Mouse (Mus musculus) spleen, adult 2 months (tissue): Measurements from ENCODE around the gene Zkscan1. TPM values are rescaled to one million over a fixed set of nuclear protein-coding genes. Genes with fewer than 3 reads are reported as not detected.

Source experiments
- DNase-seq, 2 experiments: peaks; one replicate each; pipeline versions ENCODE4 v3.0.0 to v3.0.0-alpha.2; 2012 to 2021; ENCODE audit warnings: low spot score in 2 of 2, low read depth in 1 of 2
- H3K27ac ChIP-seq: fragments of 200-500 bp; 2 replicates; pipeline ENCODE4 v1.5.1; 2012; ENCODE audit warnings: low read length, inconsistent platforms; ENCODE audit not compliant: insufficient read depth
- H3K27me3 ChIP-seq: fragments of 200-500 bp; 2 replicates; pipeline ENCODE4 v1.6.1; 2012; ENCODE audit warnings: mild to moderate bottlenecking, moderate library complexity, low read length, inconsistent platforms; ENCODE audit not compliant: control insufficient read depth, insufficient read depth
- H3K36me3 ChIP-seq: fragments of 200-500 bp; 2 replicates; pipeline ENCODE4 v1.6.1; 2012; ENCODE audit warnings: mild to moderate bottlenecking, low read length, inconsistent platforms; ENCODE audit not compliant: control insufficient read depth, insufficient read depth
- H3K4me1 ChIP-seq: fragments of 200-500 bp; 2 replicates; pipeline ENCODE4 v1.6.1; 2011; ENCODE audit warnings: inconsistent platforms; ENCODE audit not compliant: control insufficient read depth, insufficient read depth, insufficient read length
- H3K4me3 ChIP-seq: fragments of 200-500 bp; 2 replicates; pipeline ENCODE4 v1.5.1; 2011; ENCODE audit warnings: mild to moderate bottlenecking, inconsistent platforms; ENCODE audit not compliant: insufficient read depth, insufficient read length; ENCODE audit errors: extremely low read depth
- CTCF ChIP-seq: fragments of 200-500 bp; IDR thresholded peaks from 2 replicates; pipeline ENCODE4 v1.5.1; 2011; ENCODE audit warnings: mild to moderate bottlenecking, inconsistent platforms; ENCODE audit not compliant: insufficient read depth, insufficient read length, insufficient replicate concordance; ENCODE audit errors: extremely low read depth
- POLR2A ChIP-seq: fragments of 200-500 bp; IDR thresholded peaks from 2 replicates; pipeline ENCODE4 v1.6.1; 2011; ENCODE audit warnings: low read depth, low read length, inconsistent platforms
- WGBS: fragments of 180-500 bp; shearing (Covaris S2); methylation state at CpG from one replicate; pipeline ENCODE4 v1.1.7; 2018; 5-methylcytosine and 5-hydroxymethylcytosine counted together
- polyA plus RNA-seq: library from polyadenylated mRNA; depleted of rRNA; stranded (reverse); fragments of >200 nt; gene quantifications from 2 replicates; pipeline ENCODE4 v1.2.3, GENCODE M21; 2012

Zkscan1 gene
- polyA plus RNA-seq, 1 experiment, result 1.6 TPM

GRCm38 (mm10) chr5:138083318-138083900, 1.5 kb upstream of the Zkscan1 start:
- H3K4me3 ChIP-seq, result no peak overlapping the region
- WGBS, result 70% methylated on average over 2 of the region's 2 CpGs
- TF ChIP-seq CTCF (no peak), POLR2A (no peak)
- no peaks in the 10 kb centered on the region for H3K27me3 ChIP-seq
- H3K36me3 ChIP-seq, result no peaks in the 10 kb centered on the region; the same call in 1 of the 2 replicates
- 0 out of 2 replicates have a peak, but pooled peaks cover 4% of the 10 kb centered on the region for H3K4me1 ChIP-seq
- DNase-seq, result no peak
- H3K27ac ChIP-seq, result no peak overlapping the region

- Histone ChIP-seq H3K4me3 (no peak overlapping the region), H3K4me1 (0 out of 2 replicates have a peak, but pooled peaks cover 4% of the 10 kb centered on the region), H3K36me3 (no peaks in the 10 kb centered on the region; the same call in 1 of the 2 replicates), H3K27ac (no peak overlapping the region), H3K27me3 (no peaks in the 10 kb centered on the region)
- 87% methylated on average over 2 of the region's 2 CpGs for WGBS
- DNase-seq, result no peak
- TF ChIP-seq CTCF, result no peak
- no peak for TF ChIP-seq POLR2A
Observed at GRCm38 (mm10) chr5:138083936-138084335, 948 bp upstream of the Zkscan1 start.

- 43% methylated on average over 2 of the region's 2 CpGs for WGBS
- Histone ChIP-seq H3K4me3 (peak overlapping the region; percentile 99), H3K27ac (no peak overlapping the region), H3K4me1 (0 out of 2 replicates have a peak, but pooled peaks cover 4% of the 10 kb centered on the region), H3K27me3 (no peaks in the 10 kb centered on the region), H3K36me3 (no peaks in the 10 kb centered on the region; the same call in 1 of the 2 replicates)
- no peak for DNase-seq
- TF ChIP-seq POLR2A, result no peak
- TF ChIP-seq CTCF, result no peak
Observed at GRCm38 (mm10) chr5:138084507-138084906, 377 bp upstream of the Zkscan1 start.

- DNase-seq, result peak in 1 of 2 experiments; percentile 18
- no peaks in the 10 kb centered on the region for H3K27me3 ChIP-seq
- peak overlapping the region; percentile 83 for H3K27ac ChIP-seq
- peaks cover 4% of the 10 kb centered on the region; the same call in 1 of the 2 replicates for H3K4me1 ChIP-seq
- WGBS, result under 1% methylated on average over 18 of the region's 18 CpGs
- no peaks in the 10 kb centered on the region; the same call in 1 of the 2 replicates for H3K36me3 ChIP-seq
- TF ChIP-seq CTCF, result no peak
- TF ChIP-seq POLR2A, result no peak
- H3K4me3 ChIP-seq, result peak overlapping the region; percentile 99
Observed at GRCm38 (mm10) chr5:138085421-138085911, 582 bp downstream of the Zkscan1 start.

GRCm38 (mm10) chr5:138086842-138087241, 2.0 kb downstream of the Zkscan1 start:
- Histone ChIP-seq H3K4me1 (peaks cover 4% of the 10 kb centered on the region; the same call in 1 of the 2 replicates), H3K4me3 (no peak overlapping the region), H3K36me3 (no peaks in the 10 kb centered on the region; the same call in 1 of the 2 replicates), H3K27me3 (no peaks in the 10 kb centered on the region), H3K27ac (no peak overlapping the region)
- WGBS, result 84% methylated on average over 3 of the region's 3 CpGs
- TF ChIP-seq POLR2A (no peak), CTCF (no peak)
- no peak for DNase-seq

- Histone ChIP-seq H3K4me1 (peaks cover 4% of the 10 kb centered on the region; the same call in 1 of the 2 replicates), H3K27ac (no peak overlapping the region), H3K27me3 (no peaks in the 10 kb centered on the region), H3K36me3 (peaks cover 4% of the 10 kb centered on the region; the same call in 1 of the 2 replicates), H3K4me3 (no peak overlapping the region)
- WGBS, result 87% methylated on average over 3 of the region's 3 CpGs
- TF ChIP-seq CTCF (no peak), POLR2A (no peak)
- DNase-seq, result no peak
Observed at GRCm38 (mm10) chr5:138088366-138088765, 3.5 kb downstream of the Zkscan1 start.

GRCm38 (mm10) chr5:138089108-138089551, 4.2 kb downstream of the Zkscan1 start:
- no peaks in the 10 kb centered on the region for H3K27me3 ChIP-seq
- no peak overlapping the region for H3K27ac ChIP-seq
- DNase-seq, result no peak
- H3K36me3 ChIP-seq, result peaks cover 8% of the 10 kb centered on the region
- TF ChIP-seq POLR2A (no peak), CTCF (no peak)
- no peak overlapping the region for H3K4me3 ChIP-seq
- 92% methylated on average over 6 of the region's 6 CpGs for WGBS
- H3K4me1 ChIP-seq, result peaks cover 4% of the 10 kb centered on the region; the same call in 1 of the 2 replicates
